Mouse (Mus musculus) midbrain, postnatal 0 days (tissue): ENCODE data around the gene Adig. TPM values are rescaled to one million over a fixed set of nuclear protein-coding genes. Genes with fewer than 3 reads are reported as not detected.

Source experiments
- ATAC-seq: fragments of 200-750 bp; cut with Nextera tagmentation; 2 replicates; pipeline ENCODE4 v1.8.0; 2017; ENCODE audit warnings: moderate number of reproducible peaks, mild to moderate bottlenecking, moderate TSS enrichment, moderate library complexity; ENCODE audit not compliant: low FRiP score
- DNase-seq: peaks from one replicate; pipeline ENCODE4 v3.0.0-alpha.2; 2015; ENCODE audit warnings: low spot score
- H3K27ac ChIP-seq: fragments of 300-500 bp; sonication (generic); 2 replicates; pipeline ENCODE4 v1.5.1; 2014; ENCODE audit warnings: low read depth, mild to moderate bottlenecking, low read length, mixed read lengths
- H3K27me3 ChIP-seq: fragments of 300-500 bp; sonication (generic); 2 replicates; pipeline ENCODE4 v1.6.1; 2014; ENCODE audit warnings: low read length, control low read depth, mixed read lengths; ENCODE audit not compliant: insufficient read depth
- H3K36me3 ChIP-seq: fragments of 300-500 bp; sonication (generic); 2 replicates; pipeline ENCODE4 v1.6.1; 2014; ENCODE audit warnings: low read length, control low read depth, mixed read lengths; ENCODE audit not compliant: insufficient read depth
- H3K4me1 ChIP-seq: fragments of 300-500 bp; sonication (generic); 2 replicates; pipeline ENCODE4 v1.6.1; 2014; ENCODE audit warnings: mild to moderate bottlenecking, control low read depth, antibody characterized with exemption, low read length, mixed read lengths; ENCODE audit not compliant: insufficient read depth
- H3K4me2 ChIP-seq: fragments of 300-500 bp; sonication (generic); 2 replicates; pipeline ENCODE4 v1.6.1; 2014; ENCODE audit warnings: low read depth, mild to moderate bottlenecking, low read length, mixed read lengths; ENCODE audit not compliant: poor library complexity, severe bottlenecking
- H3K4me3 ChIP-seq: fragments of 300-500 bp; sonication (generic); 2 replicates; pipeline ENCODE4 v1.5.1; 2014; ENCODE audit warnings: low read depth, mild to moderate bottlenecking, low read length, moderate library complexity
- H3K9ac ChIP-seq: fragments of 300-500 bp; sonication (generic); replicated peaks from 2 replicates; pipeline ENCODE4 v1.6.1; 2014; ENCODE audit warnings: mild to moderate bottlenecking, low read length, moderate library complexity, mixed read lengths; ENCODE audit not compliant: poor library complexity, severe bottlenecking
- H3K9me3 ChIP-seq: fragments of 300-500 bp; sonication (generic); 2 replicates; pipeline ENCODE4 v1.6.1; 2016; ENCODE audit warnings: low read length, control low read depth
- CTCF ChIP-seq: IDR thresholded peaks from 2 replicates; pipeline ENCODE4 v1.5.1; 2016; ENCODE audit warnings: antibody characterized with exemption, mild to moderate bottlenecking
- WGBS: fragments of 180-500 bp; shearing (Covaris S2); extraction: QIAGEN DNeasy Blood & Tissue Kit; methylation state at CpG from one replicate; pipeline ENCODE4 v1.1.7; 2014; 5-methylcytosine and 5-hydroxymethylcytosine counted together
- polyA plus RNA-seq: library from polyadenylated mRNA; unstranded; fragments of >200 nt; fragmentation: Nextera tagmentation; extraction: Ambion mirVana; gene quantifications from 2 replicates; pipeline ENCODE4 v1.2.1, GENCODE M21; 2015
- total RNA-seq: library from RNA; depleted of rRNA; stranded (reverse); fragments of >200 nt; gene quantifications from 2 replicates; pipeline ENCODE4 v1.2.3, GENCODE M21; 2014

Gene Adig
- total and polyA plus RNA-seq, 2 experiments from 2014 or later, result not detected

GRCm38 (mm10) chr2:158498457-158498856 is 4.0 kb upstream of the Adig start:
- Histone ChIP-seq H3K4me1 (no peaks in the 10 kb centered on the region), H3K9ac (no peak overlapping the region), H3K4me3 (no peak overlapping the region), H3K9me3 (no peaks in the 10 kb centered on the region), H3K27ac (no peak overlapping the region), H3K4me2 (no peak overlapping the region), H3K27me3 (no peaks in the 10 kb centered on the region), H3K36me3 (peaks cover 35% of the 10 kb centered on the region)
- no peak for TF ChIP-seq CTCF
- 84% methylated on average over 5 of the region's 5 CpGs for WGBS
- ATAC-seq (no peak), DNase-seq (peak; percentile 3)

GRCm38 (mm10) chr2:158503226-158503625 is 814 bp downstream of the Adig start:
- Histone ChIP-seq H3K4me3 (no peak overlapping the region), H3K9ac (no peak overlapping the region), H3K27ac (no peak overlapping the region), H3K4me1 (no peaks in the 10 kb centered on the region), H3K27me3 (no peaks in the 10 kb centered on the region), H3K4me2 (no peak overlapping the region), H3K9me3 (no peaks in the 10 kb centered on the region), H3K36me3 (no peaks in the 10 kb centered on the region; the same call in 1 of the 2 replicates)
- DNase-seq, result no peak
- no peak for TF ChIP-seq CTCF
- ATAC-seq, result no peak
- WGBS, result 86% methylated on average over 7 of the region's 7 CpGs

- Histone ChIP-seq H3K27me3 (no peaks in the 10 kb centered on the region), H3K4me3 (no peak overlapping the region), H3K9ac (no peak overlapping the region), H3K36me3 (no peaks in the 10 kb centered on the region; the same call in 1 of the 2 replicates), H3K27ac (no peak overlapping the region), H3K4me2 (no peak overlapping the region), H3K4me1 (no peaks in the 10 kb centered on the region), H3K9me3 (no peaks in the 10 kb centered on the region)
- TF ChIP-seq CTCF, result no peak
- DNase-seq, result no peak
- ATAC-seq, result no peak
- 72% methylated on average over 4 of the region's 4 CpGs for WGBS
Measured at GRCm38 (mm10) chr2:158503671-158504070, 1.3 kb downstream of the Adig start.

- ATAC-seq (no peak), DNase-seq (no peak)
- Histone ChIP-seq H3K9ac (no peak overlapping the region), H3K9me3 (no peaks in the 10 kb centered on the region), H3K4me3 (no peak overlapping the region), H3K4me2 (no peak overlapping the region), H3K4me1 (no peaks in the 10 kb centered on the region), H3K27me3 (no peaks in the 10 kb centered on the region), H3K27ac (no peak overlapping the region), H3K36me3 (no peaks in the 10 kb centered on the region)
- WGBS, result 77% methylated on average over 5 of the region's 5 CpGs
- no peak for TF ChIP-seq CTCF
Measured at GRCm38 (mm10) chr2:158506475-158506874, 4.1 kb downstream of the Adig start.

GRCm38 (mm10) chr2:158507046-158507445 is 4.6 kb downstream of the Adig start:
- Histone ChIP-seq H3K27ac (no peak overlapping the region), H3K9me3 (no peaks in the 10 kb centered on the region), H3K36me3 (no peaks in the 10 kb centered on the region), H3K4me3 (no peak overlapping the region), H3K4me1 (no peaks in the 10 kb centered on the region), H3K4me2 (no peak overlapping the region), H3K27me3 (no peaks in the 10 kb centered on the region), H3K9ac (no peak overlapping the region)
- no peak for ATAC-seq
- WGBS, result 90% methylated on average over 10 of the region's 10 CpGs
- no peak for DNase-seq
- TF ChIP-seq CTCF, result no peak

GRCm38 (mm10) chr2:158510665-158511064 is 8.3 kb downstream of the Adig start:
- no peaks in the 10 kb centered on the region for H3K36me3 ChIP-seq
- ATAC-seq (no peak), DNase-seq (no peak)
- no peak overlapping the region for H3K4me2 ChIP-seq
- WGBS, result 72% methylated on average over 6 of the region's 6 CpGs
- H3K9ac ChIP-seq, result no peak overlapping the region
- H3K4me1 ChIP-seq, result no peaks in the 10 kb centered on the region
- TF ChIP-seq CTCF, result no peak
- no peak overlapping the region for H3K4me3 ChIP-seq
- H3K9me3 ChIP-seq, result no peaks in the 10 kb centered on the region
- H3K27me3 ChIP-seq, result no peaks in the 10 kb centered on the region
- H3K27ac ChIP-seq, result no peak overlapping the region
